Mouse (Mus musculus): ENCODE results near the gene Ubxn1. TPM values are rescaled to one million over a fixed set of nuclear protein-coding genes. Genes with fewer than 3 reads are reported as not detected.
A peak's percentile ranks its signal among the peaks of the same experiment; 100 is the strongest.
"Not testable (repeated sequence)": the region's sequence is repeated elsewhere in the genome, so short reads cannot be mapped to it uniquely, and the experiment has no call there.

Gene Ubxn1
- polyA plus RNA-seq, 1 experiment from 2014 or later: 167 TPM

DNA sequence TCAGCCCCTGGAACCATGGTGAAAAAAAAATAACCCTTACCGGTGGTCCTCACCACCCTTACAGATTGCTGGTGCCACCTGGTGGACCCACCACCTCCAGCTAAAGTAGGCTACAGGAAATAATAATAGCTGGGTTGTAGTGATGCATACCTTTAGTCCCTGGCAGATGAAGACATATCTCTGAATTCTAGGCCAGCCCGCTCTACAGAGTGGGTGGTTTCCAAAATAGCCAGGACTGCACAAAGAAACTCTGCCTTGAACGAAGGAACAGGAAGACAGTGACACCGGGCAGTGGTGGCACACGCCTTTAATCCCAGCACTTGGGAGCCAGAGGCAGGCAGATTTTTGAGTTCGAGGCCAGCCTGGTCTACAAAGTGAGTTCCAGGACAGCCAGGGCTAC is 7.0 kb upstream of the Ubxn1 start:
- Histone ChIP-seq H3K36me3 (no peaks in the 10 kb centered on the region), H3K4me2 (replicated peaks) (no peak overlapping the region), H3K27ac (no peak overlapping the region), H3K4me3 (replicated peaks) (no peak overlapping the region), H3K9ac (no peak overlapping the region), H3K9me3 (no peaks in the 10 kb centered on the region), H3K4me1 (replicated peaks) (no peaks in the 10 kb centered on the region), H3K27me3 (replicated peaks) (no peaks in the 10 kb centered on the region)
- ATAC-seq: no peak
- WGBS: 85% methylated on average over 6 of the region's 6 CpGs

DNA sequence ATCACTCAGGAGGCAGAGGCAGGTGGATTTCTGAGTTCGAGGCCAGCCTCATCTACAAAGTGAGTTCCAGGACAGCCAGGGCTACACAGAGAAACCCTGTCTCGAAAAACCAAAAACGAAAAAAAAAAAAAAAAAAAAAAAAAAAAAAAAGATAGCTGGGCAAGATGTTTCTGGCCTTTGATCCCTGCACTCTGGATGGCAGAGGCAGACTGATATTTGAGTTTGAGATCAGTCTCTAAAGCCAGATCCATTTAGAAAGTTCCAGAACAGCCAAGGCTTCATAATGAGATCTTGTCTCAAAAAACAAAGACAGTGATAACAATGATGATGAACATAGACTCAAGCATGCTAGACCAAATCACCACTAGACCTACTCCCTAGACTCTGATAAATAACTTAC is 915 bp upstream of the Ubxn1 start:
- not testable (repeated sequence) for H3K4me3 ChIP-seq (replicated peaks); H3K27me3 ChIP-seq (replicated peaks); H3K4me1 ChIP-seq (replicated peaks); H3K27ac ChIP-seq; H3K9me3 ChIP-seq; H3K9ac ChIP-seq; H3K4me2 ChIP-seq (replicated peaks); ATAC-seq
- H3K36me3 ChIP-seq: peaks cover 13% of the 10 kb centered on the region
- 75% methylated on average over 3 of the region's 3 CpGs for WGBS

DNA sequence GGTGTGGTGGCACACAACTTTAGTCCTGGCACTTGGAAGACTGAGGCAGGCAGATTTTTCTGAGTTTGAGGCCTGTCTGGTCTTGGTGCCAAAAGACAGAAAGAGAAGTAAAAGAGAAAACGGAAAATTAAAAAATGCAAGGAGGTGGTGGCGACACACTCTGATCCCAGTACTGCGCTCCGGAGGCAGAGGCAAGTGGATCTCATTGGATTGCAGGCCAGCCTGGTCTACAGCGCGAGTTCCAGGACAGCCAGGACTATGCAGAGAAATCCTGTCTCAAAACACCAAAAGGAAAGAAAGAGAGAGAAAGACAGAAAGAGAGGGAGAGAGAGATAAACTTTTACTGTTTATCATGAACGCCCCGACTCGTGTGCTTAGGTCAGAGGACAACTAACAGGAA is 458 bp upstream of the Ubxn1 start:
- WGBS: 43% methylated on average over 9 of the region's 9 CpGs
- peaks cover 15% of the 10 kb centered on the region for H3K36me3 ChIP-seq

DNA sequence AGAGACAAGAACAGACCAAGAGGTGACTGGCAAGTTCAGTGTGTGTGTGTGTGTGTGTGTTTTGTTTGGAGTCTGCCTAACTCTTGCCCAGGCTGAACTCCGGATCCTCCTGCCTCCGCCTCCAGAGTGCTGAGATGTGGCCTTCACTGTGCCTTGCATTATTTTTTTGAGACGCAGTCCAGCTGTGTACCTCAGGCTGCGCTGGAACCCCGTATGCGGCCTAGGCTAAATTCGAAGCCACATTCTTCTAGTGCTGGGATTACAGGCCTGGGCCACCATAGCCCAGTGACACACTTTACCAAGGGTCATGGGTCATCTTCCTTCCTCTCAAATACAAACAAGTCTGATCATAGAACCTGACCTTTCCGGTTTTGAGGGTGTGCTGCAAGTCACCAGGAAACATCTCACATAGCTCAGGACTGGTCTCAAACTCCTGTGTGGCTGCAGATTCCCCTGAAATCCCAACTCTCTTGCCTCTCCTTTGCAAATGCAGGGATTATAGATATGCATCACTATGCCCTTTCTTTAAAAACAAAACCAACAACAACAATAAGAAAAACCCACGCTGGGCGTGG is 1.1 kb downstream of the Ubxn1 start:
- peaks cover 15% of the 10 kb centered on the region for H3K36me3 ChIP-seq
- H3K4me3 ChIP-seq (replicated peaks): peak overlapping the region; percentile 68
- H3K9ac ChIP-seq: peak overlapping the region; percentile 85
- no peaks in the 10 kb centered on the region for H3K27me3 ChIP-seq (replicated peaks)
- peak overlapping the region; percentile 81; the same call in 1 of the 2 replicates for H3K27ac ChIP-seq
- H3K4me1 ChIP-seq (replicated peaks): peaks cover 6% of the 10 kb centered on the region
- ATAC-seq: no peak
- WGBS: 58% methylated on average over 10 of the region's 10 CpGs
- H3K9me3 ChIP-seq: no peaks in the 10 kb centered on the region
- H3K4me2 ChIP-seq (replicated peaks): peak overlapping the region; percentile 65

More for the DNA sequence above, 458 bp upstream of the Ubxn1 start:
- H3K4me1 ChIP-seq (replicated peaks): peaks cover 6% of the 10 kb centered on the region
- H3K27ac ChIP-seq: peak overlapping the region; percentile 59
- H3K4me2 ChIP-seq (replicated peaks): peak overlapping the region; percentile 55
- peak overlapping the region; percentile 55 for H3K9ac ChIP-seq
- no peaks in the 10 kb centered on the region for H3K9me3 ChIP-seq
- ATAC-seq: peak; percentile 44
- H3K27me3 ChIP-seq (replicated peaks): no peaks in the 10 kb centered on the region
- H3K4me3 ChIP-seq (replicated peaks): peak overlapping the region; percentile 68

DNA sequence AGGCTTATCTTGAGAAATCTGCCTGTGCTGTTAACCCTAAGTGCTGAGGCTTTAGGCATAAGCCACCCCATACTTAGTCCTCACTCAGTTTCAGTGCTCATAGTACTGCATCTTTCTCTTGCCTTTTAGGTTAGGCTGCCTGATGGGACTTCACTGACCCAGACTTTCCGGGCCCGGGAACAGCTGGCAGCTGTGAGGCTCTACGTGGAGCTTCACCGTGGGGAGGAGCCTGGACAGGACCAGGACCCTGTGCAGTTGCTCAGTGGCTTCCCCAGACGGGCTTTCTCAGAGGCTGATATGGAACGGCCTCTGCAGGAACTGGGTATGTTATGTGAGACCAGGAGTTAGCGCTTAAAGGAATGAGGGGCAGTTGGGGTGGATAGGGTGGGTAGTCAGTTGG is 3.7 kb downstream of the Ubxn1 start:
- 90% methylated on average over 7 of the region's 7 CpGs for WGBS
- H3K9me3 ChIP-seq: no peaks in the 10 kb centered on the region
- no peak overlapping the region for H3K4me2 ChIP-seq (replicated peaks)
- H3K9ac ChIP-seq: no peak overlapping the region
- peaks cover 15% of the 10 kb centered on the region for H3K36me3 ChIP-seq
- H3K27ac ChIP-seq: no peak overlapping the region
- H3K4me3 ChIP-seq (replicated peaks): no peak overlapping the region
- H3K27me3 ChIP-seq (replicated peaks): no peaks in the 10 kb centered on the region
- H3K4me1 ChIP-seq (replicated peaks): peaks cover 10% of the 10 kb centered on the region
- no peak for ATAC-seq

DNA sequence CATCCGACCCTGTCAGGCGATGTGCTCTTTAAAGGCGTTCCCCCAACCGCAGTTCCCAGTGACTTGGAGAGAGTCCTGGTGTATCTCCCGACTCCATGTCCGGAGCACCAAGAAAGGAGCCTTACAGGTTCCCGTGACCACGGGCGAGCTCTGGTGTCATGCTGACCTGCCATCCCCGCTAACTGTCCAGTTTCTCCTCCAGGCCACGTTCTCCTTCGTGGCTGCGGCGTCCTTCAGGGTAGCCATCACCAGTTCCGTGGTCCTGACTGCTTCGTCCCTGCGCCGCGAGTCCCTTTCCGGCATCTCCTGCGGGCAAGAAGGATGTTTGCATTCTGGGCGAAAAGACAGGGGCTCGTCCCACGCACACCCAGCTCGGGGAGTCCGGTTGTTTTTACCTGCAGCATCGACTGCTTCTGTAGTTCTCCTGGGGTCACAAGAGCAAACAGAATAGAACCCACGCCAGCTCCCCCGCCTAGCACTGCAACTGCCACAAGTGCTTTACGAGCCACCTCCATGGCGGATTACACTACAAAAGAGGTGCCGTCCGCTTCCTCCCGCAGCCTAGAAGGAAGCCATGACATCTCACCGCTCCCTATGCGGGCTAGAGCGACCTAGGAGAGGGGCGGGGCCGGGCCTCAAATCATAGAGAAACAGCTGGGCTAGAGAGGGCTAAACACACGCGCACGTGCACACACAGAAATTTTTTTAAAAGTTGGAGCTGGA is 9.2 kb downstream of the Ubxn1 start, which contains the start of gene Uqcc3:
Gene Uqcc3, minus strand, starts transcription at position 613 of the 723 bp plus-strand sequence.
- under 1% methylated on average over 42 of the region's 42 CpGs for WGBS
- Histone ChIP-seq H3K4me2 (replicated peaks) (peak within 1 kb of the TSS; percentile 82), H3K27ac (peak within 1 kb of the TSS; percentile 75), H3K4me3 (replicated peaks) (peak within 1 kb of the TSS; percentile 71), H3K27me3 (replicated peaks) (no peaks in the 10 kb centered on the region), H3K36me3 (peaks cover under 1% of the 10 kb centered on the region), H3K9ac (peak within 1 kb of the TSS; percentile 86), H3K4me1 (replicated peaks) (0 out of 2 replicates have a peak, but pooled peaks cover 8% of the 10 kb centered on the region), H3K9me3 (no peaks in the 10 kb centered on the region)
- peak; percentile 99 for ATAC-seq

DNA sequence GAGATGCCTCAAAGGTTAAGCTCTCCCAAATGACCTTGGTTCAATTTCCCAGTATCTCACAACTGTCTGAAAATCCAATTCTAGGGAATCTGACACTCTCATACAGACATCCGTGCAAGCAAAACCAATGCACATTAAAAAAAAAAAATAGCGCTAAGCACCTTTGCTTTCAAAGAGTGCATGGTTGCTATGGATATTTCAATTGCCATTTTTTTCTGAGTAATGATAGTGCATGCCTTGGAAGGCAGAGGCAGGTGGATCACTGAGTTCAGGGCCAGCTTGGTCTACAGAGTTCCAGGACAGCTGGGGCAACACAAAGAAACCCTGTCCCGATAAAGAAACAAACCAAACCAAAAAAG is 9.7 kb downstream of the Ubxn1 start:
- Histone ChIP-seq H3K4me2 (replicated peaks) (peak overlapping the region; percentile 82), H3K27me3 (replicated peaks) (no peaks in the 10 kb centered on the region), H3K4me1 (replicated peaks) (0 out of 2 replicates have a peak, but pooled peaks cover 8% of the 10 kb centered on the region), H3K4me3 (replicated peaks) (peak overlapping the region; percentile 71), H3K27ac (no peak overlapping the region), H3K9me3 (no peaks in the 10 kb centered on the region), H3K36me3 (no peaks in the 10 kb centered on the region), H3K9ac (peak overlapping the region; percentile 86)
- 18% methylated on average over 3 of the region's 3 CpGs for WGBS
- peak; percentile 10; the same call in 1 of the 2 replicates for ATAC-seq

DNA sequence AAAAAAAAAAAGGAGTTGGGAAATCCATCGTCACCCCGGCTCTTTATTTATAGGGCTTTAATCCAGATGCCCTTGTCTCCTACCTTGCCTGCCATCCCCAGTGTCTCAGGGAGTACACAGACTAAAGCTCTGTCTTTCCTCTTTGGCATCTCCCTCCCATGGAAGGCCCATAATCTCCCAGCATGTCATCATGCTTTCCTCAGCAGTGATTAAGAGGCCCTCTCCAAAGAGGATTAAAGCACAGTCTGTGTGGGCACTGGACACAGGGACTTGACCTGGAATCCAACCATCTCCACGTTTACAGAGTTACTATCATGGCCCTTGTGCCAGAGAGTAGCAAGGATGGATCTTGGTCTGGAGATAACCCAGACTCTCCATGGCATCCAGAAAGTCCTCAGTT is 12.3 kb downstream of the Ubxn1 start, which contains the start of the genes Lbhd1 and Gm49403:
Gene Lbhd1, plus strand, starts transcription at position 117 of the 400 bp plus-strand sequence.
Gene Gm49403, plus strand, starts transcription at position 315 of the 400 bp plus-strand sequence.
- H3K4me3 ChIP-seq (replicated peaks): no peak within 1 kb of the TSS
- H3K4me1 ChIP-seq (replicated peaks): peaks cover 13% of the 10 kb centered on the region; the same call in 1 of the 2 replicates
- WGBS: 75% methylated on average over 3 of the region's 3 CpGs
- H3K36me3 ChIP-seq: no peaks in the 10 kb centered on the region
- H3K9me3 ChIP-seq: no peaks in the 10 kb centered on the region
- H3K27me3 ChIP-seq (replicated peaks): no peaks in the 10 kb centered on the region
- no peak within 1 kb of the TSS for H3K4me2 ChIP-seq (replicated peaks)
- H3K9ac ChIP-seq: no peak within 1 kb of the TSS
- ATAC-seq: no peak
- H3K27ac ChIP-seq: no peak within 1 kb of the TSS

DNA sequence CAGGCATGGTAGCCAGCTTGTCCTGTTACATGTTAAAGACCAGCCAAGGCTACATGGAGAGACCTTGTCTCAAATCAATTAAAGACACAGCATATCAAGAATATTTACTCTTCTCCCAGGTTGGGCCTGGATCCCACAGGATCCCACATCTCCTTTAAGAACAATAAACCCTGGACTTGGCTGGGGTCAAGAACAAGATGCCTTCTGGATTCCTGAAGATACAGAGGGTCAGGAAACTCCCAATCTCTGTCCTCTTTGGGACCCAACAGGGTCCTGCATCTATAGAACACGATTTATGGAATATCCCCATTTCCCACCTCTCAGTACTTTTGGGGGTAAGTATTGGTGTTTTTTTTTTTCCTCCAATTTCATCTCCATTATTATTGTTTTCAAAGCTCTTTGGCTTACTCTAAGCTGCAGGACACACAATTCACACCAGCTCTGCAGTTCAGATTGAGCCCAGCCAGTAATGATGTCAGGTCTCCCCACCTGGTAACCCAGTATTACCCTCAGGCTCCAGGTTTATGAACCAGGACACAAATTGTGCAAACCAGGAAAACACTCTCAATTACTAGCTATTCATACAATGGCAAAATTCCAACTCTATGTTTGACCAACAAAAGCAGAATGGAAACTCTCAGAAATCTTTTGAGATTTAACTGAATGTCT is 15.8 kb downstream of the Ubxn1 start:
- WGBS: 35% methylated on average over 1 of the region's 1 CpGs
- peak overlapping the region; percentile 84 for H3K27ac ChIP-seq
- H3K9ac ChIP-seq: peak overlapping the region; percentile 78; the same call in 1 of the 2 replicates

DNA sequence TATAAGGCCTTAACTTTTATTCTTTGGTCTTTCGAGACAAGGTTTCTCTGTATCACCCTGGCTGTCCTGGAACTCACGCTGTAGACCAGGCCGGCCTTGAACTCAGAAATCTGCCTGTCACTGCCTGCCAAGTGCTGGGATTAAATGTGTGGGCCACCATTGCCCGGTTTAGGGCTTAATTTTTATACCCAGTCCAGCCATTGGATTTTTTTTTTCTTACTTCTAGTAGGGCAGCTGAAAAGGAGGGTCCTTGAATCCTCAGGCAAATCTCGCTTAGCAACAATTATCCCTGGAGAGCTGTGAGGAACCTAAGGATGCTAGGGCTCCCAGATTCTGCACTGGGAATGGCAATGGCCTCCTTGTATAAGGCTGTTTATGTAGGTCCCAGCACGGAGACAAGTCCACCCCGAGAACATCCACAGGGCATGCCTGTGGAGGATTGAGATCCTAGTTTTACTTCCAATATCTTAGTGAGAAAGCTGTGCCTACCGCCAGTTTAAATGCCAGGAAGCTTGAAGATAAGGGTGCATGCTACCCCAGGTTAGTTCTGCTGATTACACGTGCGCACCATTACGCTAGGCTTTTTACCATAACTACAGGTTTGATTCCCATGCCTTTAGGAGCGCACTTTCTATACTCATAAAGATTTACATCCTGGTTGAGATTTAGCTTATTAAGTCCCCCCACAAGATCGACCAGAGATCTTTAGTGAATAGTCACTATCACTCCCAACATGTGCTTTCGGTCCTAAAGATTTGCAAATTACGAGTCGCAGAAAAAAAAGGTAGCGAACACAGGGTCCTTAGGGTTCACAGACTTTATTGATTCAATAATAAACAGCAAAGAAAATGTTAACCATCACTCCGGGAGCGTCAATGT is 16.5 kb downstream of the Ubxn1 start:
- 15% methylated on average over 19 of the region's 19 CpGs for WGBS
- Histone ChIP-seq H3K4me3 (replicated peaks) (peak overlapping the region; percentile 69), H3K4me1 (replicated peaks) (peaks cover 9% of the 10 kb centered on the region)

More for the DNA sequence above, 15.8 kb downstream of the Ubxn1 start:
- H3K4me1 ChIP-seq (replicated peaks): peaks cover 9% of the 10 kb centered on the region
- no peaks in the 10 kb centered on the region for H3K27me3 ChIP-seq (replicated peaks)
- H3K9me3 ChIP-seq: no peaks in the 10 kb centered on the region
- no peak overlapping the region for H3K4me3 ChIP-seq (replicated peaks)
- no peaks in the 10 kb centered on the region; the same call in 1 of the 2 replicates for H3K36me3 ChIP-seq
- H3K4me2 ChIP-seq (replicated peaks): peak overlapping the region; percentile 57
- no peak for ATAC-seq

DNA sequence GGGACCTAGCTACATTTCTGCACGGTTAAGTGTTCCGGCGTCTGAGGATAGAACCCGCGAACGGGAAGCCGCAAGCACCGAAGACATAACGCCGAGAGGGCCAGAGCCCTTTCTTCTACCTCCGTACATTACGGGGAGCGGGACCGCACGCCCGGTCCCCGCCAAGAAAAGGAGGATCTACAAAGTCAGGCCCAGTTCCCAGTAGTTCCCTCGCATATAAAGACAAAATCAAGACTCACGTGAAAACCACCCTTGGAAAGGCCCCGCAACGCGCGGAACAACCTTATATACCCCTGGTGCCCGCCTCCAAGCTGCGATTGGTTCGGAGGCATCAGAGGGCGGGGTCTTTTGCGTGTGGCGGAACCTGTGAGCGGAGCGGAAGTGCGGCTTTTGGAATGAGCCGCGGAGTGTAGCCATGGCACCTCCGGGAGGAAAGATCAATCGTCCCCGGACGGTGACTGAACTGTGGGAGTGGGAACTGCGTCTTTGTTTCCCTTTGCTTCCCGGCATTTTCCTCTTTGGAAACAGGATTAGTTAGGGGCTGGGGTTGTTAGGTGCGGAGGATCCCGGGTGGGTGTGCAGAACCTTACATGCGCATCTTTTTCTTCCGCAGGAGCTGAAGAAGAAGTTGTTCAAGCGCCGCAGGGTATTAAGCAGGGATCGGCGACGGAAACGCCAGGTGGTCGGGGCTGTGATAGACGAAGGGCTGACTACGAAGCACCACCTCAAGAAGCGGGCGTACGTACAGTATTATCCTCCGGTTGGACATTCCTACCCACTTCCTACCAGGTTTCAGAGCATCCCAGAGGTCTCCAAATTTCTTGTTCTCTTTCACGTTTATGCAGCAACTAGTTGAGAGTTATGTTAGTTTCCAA is 17.5 kb downstream of the Ubxn1 start, which contains the start of the genes 1810009A15Rik and Gm49416:
Gene 1810009A15Rik, plus strand, starts transcription at position 343 of the 875 bp plus-strand sequence.
Gene Gm49416, plus strand, starts transcription at position 416 of the 875 bp plus-strand sequence.
- Histone ChIP-seq H3K4me1 (replicated peaks) (peaks cover 12% of the 10 kb centered on the region), H3K36me3 (no peaks in the 10 kb centered on the region; the same call in 1 of the 2 replicates), H3K9ac (peak within 1 kb of the TSS; percentile 78), H3K27me3 (replicated peaks) (no peaks in the 10 kb centered on the region), H3K27ac (peak within 1 kb of the TSS; percentile 84), H3K4me2 (replicated peaks) (peak within 1 kb of the TSS; percentile 57), H3K4me3 (replicated peaks) (peak within 1 kb of the TSS; percentile 69), H3K9me3 (no peaks in the 10 kb centered on the region)
- ATAC-seq: peak; percentile 95
- WGBS: under 1% methylated on average over 58 of the region's 58 CpGs

More for the DNA sequence above, 16.5 kb downstream of the Ubxn1 start:
- peak overlapping the region; percentile 78 for H3K9ac ChIP-seq
- ATAC-seq: no peak
- no peaks in the 10 kb centered on the region for H3K27me3 ChIP-seq (replicated peaks)
- no peaks in the 10 kb centered on the region for H3K9me3 ChIP-seq
- H3K4me2 ChIP-seq (replicated peaks): peak overlapping the region; percentile 57
- H3K27ac ChIP-seq: peak overlapping the region; percentile 84
- no peaks in the 10 kb centered on the region; the same call in 1 of the 2 replicates for H3K36me3 ChIP-seq
